Mouse (Mus musculus) bone marrow, adult 2 months (tissue): Measurements from ENCODE around the gene Adamts3.

ENCODE experiments used
- CTCF ChIP-seq: fragments of 200-500 bp; IDR thresholded peaks from 2 replicates; pipeline ENCODE4 v1.5.1; 2011; ENCODE audit warnings: low read length, control low read depth; ENCODE audit not compliant: control insufficient read depth, insufficient read depth
- POLR2A ChIP-seq: fragments of 200-500 bp; IDR thresholded peaks from 2 replicates; pipeline ENCODE4 v1.6.1; 2011; ENCODE audit warnings: low read depth, mild to moderate bottlenecking, control low read depth, low read length, borderline replicate concordance; ENCODE audit not compliant: control insufficient read depth

GRCm38 (mm10) chr5:89777411-89777810 lies 105.7 kb downstream of the Adamts3 start:
- TF ChIP-seq CTCF (no peak), POLR2A (no peak)
